Mouse (Mus musculus) heart, embryonic 11.5 days (tissue): ENCODE measurements around the gene Plk5. TPM values are rescaled to one million over a fixed set of nuclear protein-coding genes. Genes with fewer than 3 reads are reported as not detected.

Experiments used
- ATAC-seq: fragments of 200-750 bp; cut with Nextera tagmentation; replicated peaks from 2 replicates; pipeline ENCODE4 v1.8.0; 2017; ENCODE audit warnings: moderate library complexity; ENCODE audit not compliant: insufficient number of reproducible peaks, low FRiP score, low TSS enrichment
- H3K27ac ChIP-seq: fragments of 300-500 bp; sonication (generic); 2 replicates; pipeline ENCODE4 v1.5.1; 2014; ENCODE audit warnings: mild to moderate bottlenecking, low read depth, low read length
- H3K27me3 ChIP-seq: fragments of 300-500 bp; sonication (generic); 2 replicates; pipeline ENCODE4 v1.6.1; 2014; ENCODE audit warnings: mild to moderate bottlenecking, low read length, mixed read lengths; ENCODE audit not compliant: control insufficient read depth, insufficient read depth
- H3K36me3 ChIP-seq: fragments of 300-500 bp; sonication (generic); 2 replicates; pipeline ENCODE4 v1.6.1; 2014; ENCODE audit warnings: mild to moderate bottlenecking, low read length, moderate library complexity, mixed read lengths; ENCODE audit not compliant: control insufficient read depth, insufficient read depth
- H3K4me1 ChIP-seq: fragments of 300-500 bp; sonication (generic); 2 replicates; pipeline ENCODE4 v1.6.1; 2014; ENCODE audit warnings: low read length; ENCODE audit not compliant: control insufficient read depth, insufficient read depth
- H3K4me2 ChIP-seq: fragments of 300-500 bp; sonication (generic); 2 replicates; pipeline ENCODE4 v1.6.1; 2014; ENCODE audit warnings: mild to moderate bottlenecking, moderate library complexity
- H3K4me3 ChIP-seq: fragments of 300-500 bp; sonication (generic); 2 replicates; pipeline ENCODE4 v1.5.1; 2014; ENCODE audit warnings: low read depth, low read length
- H3K9ac ChIP-seq: fragments of 300-500 bp; sonication (generic); 2 replicates; pipeline ENCODE4 v1.6.1; 2014; ENCODE audit warnings: mild to moderate bottlenecking, low read depth, low read length, moderate library complexity
- H3K9me3 ChIP-seq: fragments of 300-500 bp; sonication (generic); replicated peaks from 2 replicates; pipeline ENCODE4 v1.6.1; 2016; ENCODE audit warnings: low read length; ENCODE audit not compliant: control insufficient read depth
- WGBS: fragments of 180-500 bp; shearing (Covaris S2); extraction: QIAGEN DNeasy Blood & Tissue Kit; methylation state at CpG from one replicate; pipeline ENCODE4 v1.1.7; 2014; ENCODE audit not compliant: insufficient replicate concordance; 5-methylcytosine and 5-hydroxymethylcytosine counted together
- polyA plus RNA-seq: library from polyadenylated mRNA; unstranded; fragments of >200 nt; fragmentation: Nextera tagmentation; extraction: Ambion mirVana; gene quantifications from 2 replicates; pipeline ENCODE4 v1.2.1, GENCODE M21; 2014

Plk5 gene
- polyA plus RNA-seq, 1 experiment from 2014 or later, result not detected

DNA sequence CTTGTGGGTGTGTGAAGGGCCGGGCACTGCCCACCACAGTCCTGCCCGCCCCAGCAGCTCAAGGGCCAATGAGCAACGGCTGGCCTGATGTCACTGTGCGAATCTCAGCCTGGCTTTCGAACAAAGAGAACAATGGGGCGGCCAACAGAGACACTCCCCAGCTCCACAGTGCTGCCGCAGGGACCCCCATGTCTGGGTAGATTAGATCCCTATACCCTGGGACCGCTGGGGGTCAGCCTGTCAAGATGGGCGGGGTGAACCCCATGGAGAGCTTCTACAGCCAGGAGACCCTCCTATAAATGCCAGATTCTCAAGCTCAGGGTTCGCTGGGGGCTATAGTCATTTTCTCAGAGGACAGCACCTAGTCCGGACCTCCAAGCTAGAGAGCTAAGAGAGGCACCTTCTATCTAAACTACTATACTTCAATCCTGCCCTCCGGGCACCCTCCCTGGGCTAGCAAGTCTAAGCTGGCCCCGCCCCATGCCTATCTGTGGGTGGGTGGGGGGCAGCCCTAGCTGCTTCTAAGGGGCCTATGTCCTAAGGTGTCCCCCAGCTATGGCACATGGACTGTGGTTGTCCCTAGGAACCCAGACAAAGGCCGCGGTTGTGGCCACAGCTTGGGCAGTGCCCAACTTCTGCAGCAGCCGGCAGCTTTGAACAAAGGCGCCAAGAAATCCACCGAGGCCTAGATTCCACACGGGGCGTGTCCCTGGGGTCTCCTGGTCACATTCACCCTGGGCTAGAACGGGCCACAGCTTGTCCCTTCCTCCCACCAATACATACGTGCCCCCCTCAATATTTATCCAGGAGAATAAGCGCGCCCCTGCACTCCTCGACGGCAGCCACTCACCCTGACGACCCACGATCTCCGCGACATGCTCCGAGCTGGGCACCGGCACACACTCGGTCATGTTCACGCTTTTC is 29.8 kb downstream of the Plk5 start:
- Histone ChIP-seq H3K4me1 (peaks cover 34% of the 10 kb centered on the region), H3K27ac (peak overlapping the region; percentile 78), H3K4me3 (peak overlapping the region; percentile 85), H3K9me3 (no peaks in the 10 kb centered on the region), H3K27me3 (no peaks in the 10 kb centered on the region), H3K4me2 (peak overlapping the region; percentile 96), H3K36me3 (peaks cover 15% of the 10 kb centered on the region), H3K9ac (peak overlapping the region; percentile 95)
- ATAC-seq, result no peak
- WGBS, result 3% methylated on average over 34 of the region's 34 CpGs

DNA sequence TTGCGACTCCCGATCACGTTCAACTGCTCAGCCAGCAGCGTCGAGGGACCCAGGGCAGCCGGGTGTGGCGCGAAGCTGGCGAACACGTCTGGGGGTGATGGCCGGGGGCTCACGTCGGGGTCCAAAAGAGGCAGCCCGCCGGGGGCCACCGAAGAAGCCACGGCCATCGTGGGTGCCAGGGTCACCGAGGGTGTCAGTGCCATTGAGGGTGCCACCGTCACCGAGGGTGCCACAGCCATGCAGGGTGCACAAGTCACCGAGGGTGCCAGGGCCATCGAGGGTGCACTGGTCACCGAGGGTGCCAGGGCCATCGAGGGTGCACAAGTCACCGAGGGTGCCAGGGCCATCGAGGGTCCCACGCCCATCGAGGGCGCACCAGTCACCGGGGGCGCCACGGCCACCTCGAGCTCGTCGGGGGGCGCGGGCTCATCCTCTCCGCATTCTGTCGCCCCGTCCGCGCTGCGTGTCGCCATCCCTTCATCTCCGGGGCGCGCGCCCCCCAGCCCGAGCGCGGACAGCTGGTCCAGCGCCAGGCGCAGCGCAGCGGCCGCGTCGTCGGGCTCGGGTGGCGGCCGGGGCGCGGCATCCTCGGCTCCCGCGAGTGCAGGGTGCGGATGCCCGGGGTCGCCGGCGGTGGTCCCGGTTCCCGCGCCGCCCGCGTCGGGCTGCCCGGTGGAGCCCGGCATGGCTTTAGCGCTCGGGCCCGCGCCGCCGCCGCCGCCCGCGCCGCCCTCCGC is 30.6 kb downstream of the Plk5 start:
- Histone ChIP-seq H3K27me3 (no peaks in the 10 kb centered on the region), H3K4me1 (peaks cover 34% of the 10 kb centered on the region), H3K27ac (peak overlapping the region; percentile 78), H3K4me2 (peak overlapping the region; percentile 96), H3K4me3 (peak overlapping the region; percentile 85), H3K36me3 (peaks cover 12% of the 10 kb centered on the region), H3K9me3 (no peaks in the 10 kb centered on the region), H3K9ac (peak overlapping the region; percentile 95)
- under 1% methylated on average over 63 of the region's 94 CpGs for WGBS
- ATAC-seq, result no peak

GRCm38 (mm10) chr10:80387522-80387959 is 31.3 kb downstream of the Plk5 start, which contains the start of gene Mex3d:
TSS of gene Mex3d (minus strand) at chr10:80387659.
- Histone ChIP-seq H3K27ac (peak within 1 kb of the TSS; percentile 78), H3K9me3 (no peaks in the 10 kb centered on the region), H3K9ac (peak within 1 kb of the TSS; percentile 95), H3K4me1 (peaks cover 34% of the 10 kb centered on the region), H3K27me3 (no peaks in the 10 kb centered on the region), H3K4me3 (peak within 1 kb of the TSS; percentile 85), H3K4me2 (peak within 1 kb of the TSS; percentile 96), H3K36me3 (peaks cover 13% of the 10 kb centered on the region)
- under 1% methylated on average over 20 of the region's 61 CpGs for WGBS
- ATAC-seq, result peak; percentile 56

DNA sequence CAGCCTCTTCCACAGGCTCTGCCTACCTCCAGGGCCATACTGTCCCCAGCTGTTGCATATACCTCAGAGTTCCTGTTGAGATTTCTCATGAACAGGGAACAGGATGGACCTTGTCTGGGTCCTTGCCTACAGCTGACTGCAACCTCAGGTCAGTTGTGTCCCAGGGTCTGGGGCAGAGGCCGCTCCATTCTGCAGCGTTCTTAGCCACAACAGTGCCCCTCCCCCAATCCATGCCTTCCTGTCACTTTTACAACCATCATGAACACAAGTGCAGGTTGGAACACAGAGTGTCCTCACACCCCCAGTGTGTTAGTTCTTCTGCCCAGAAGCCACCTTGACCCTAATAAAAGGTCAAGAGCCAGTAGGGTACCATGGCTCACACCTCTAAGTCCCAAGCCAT is 32.5 kb downstream of the Plk5 start:
- no peaks in the 10 kb centered on the region for H3K9me3 ChIP-seq
- peaks cover 25% of the 10 kb centered on the region for H3K36me3 ChIP-seq
- H3K27ac ChIP-seq, result no peak overlapping the region
- ATAC-seq, result no peak
- no peaks in the 10 kb centered on the region for H3K27me3 ChIP-seq
- peak overlapping the region; percentile 85; the same call in 1 of the 2 replicates for H3K4me3 ChIP-seq
- H3K4me2 ChIP-seq, result peak overlapping the region; percentile 96
- H3K4me1 ChIP-seq, result peaks cover 34% of the 10 kb centered on the region
- no peak overlapping the region for H3K9ac ChIP-seq
- WGBS, result 42% methylated on average over 2 of the region's 2 CpGs

DNA sequence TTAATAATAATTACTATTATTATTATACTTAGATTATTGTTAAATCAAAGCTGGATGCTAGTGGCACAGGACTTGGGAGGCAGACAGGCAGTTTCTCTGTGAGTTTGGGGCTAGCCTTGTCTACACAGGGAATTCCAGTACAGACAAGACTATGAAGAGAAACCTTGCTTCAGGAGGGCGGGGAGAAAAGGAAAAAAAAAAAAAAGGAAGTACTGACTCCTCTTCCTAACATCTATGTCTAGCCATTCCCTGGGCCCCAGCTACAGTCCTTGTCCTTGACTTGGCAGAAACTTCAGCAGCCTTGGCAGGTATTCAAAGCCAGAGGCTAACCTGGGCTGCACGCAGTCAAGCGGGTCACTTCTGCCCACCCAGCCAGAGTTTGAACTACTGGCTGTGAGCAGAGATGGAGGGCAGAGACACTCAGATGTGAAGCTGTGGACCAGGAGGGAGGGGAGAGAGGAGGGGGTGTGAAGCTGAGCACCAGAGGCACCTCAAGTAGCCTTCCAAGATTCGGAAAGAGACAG is 33.0 kb downstream of the Plk5 start:
- H3K4me2 ChIP-seq, result no peak overlapping the region
- no peak overlapping the region for H3K9ac ChIP-seq
- H3K4me3 ChIP-seq, result no peak overlapping the region
- H3K9me3 ChIP-seq, result no peaks in the 10 kb centered on the region
- H3K36me3 ChIP-seq, result peaks cover 30% of the 10 kb centered on the region
- peaks cover 30% of the 10 kb centered on the region for H3K4me1 ChIP-seq
- H3K27ac ChIP-seq, result no peak overlapping the region
- no peaks in the 10 kb centered on the region for H3K27me3 ChIP-seq
- 81% methylated on average over 4 of the region's 4 CpGs for WGBS
- ATAC-seq, result no peak

GRCm38 (mm10) chr10:80390697-80391096 is 34.4 kb downstream of the Plk5 start:
- Histone ChIP-seq H3K36me3 (peaks cover 42% of the 10 kb centered on the region), H3K27ac (no peak overlapping the region), H3K4me1 (peaks cover 16% of the 10 kb centered on the region), H3K9ac (no peak overlapping the region), H3K4me3 (no peak overlapping the region), H3K27me3 (no peaks in the 10 kb centered on the region), H3K4me2 (no peak overlapping the region), H3K9me3 (no peaks in the 10 kb centered on the region)
- WGBS, result 82% methylated on average over 9 of the region's 9 CpGs
- no peak for ATAC-seq

GRCm38 (mm10) chr10:80392687-80393086 is 36.4 kb downstream of the Plk5 start:
- H3K9ac ChIP-seq, result no peak overlapping the region
- no peaks in the 10 kb centered on the region for H3K27me3 ChIP-seq
- peaks cover 17% of the 10 kb centered on the region for H3K4me1 ChIP-seq
- peaks cover 43% of the 10 kb centered on the region for H3K36me3 ChIP-seq
- no peak for ATAC-seq
- no peaks in the 10 kb centered on the region for H3K9me3 ChIP-seq
- H3K4me2 ChIP-seq, result no peak overlapping the region
- no peak overlapping the region for H3K4me3 ChIP-seq
- 89% methylated on average over 5 of the region's 5 CpGs for WGBS
- no peak overlapping the region for H3K27ac ChIP-seq

GRCm38 (mm10) chr10:80395025-80395627 is 38.9 kb downstream of the Plk5 start:
- H3K36me3 ChIP-seq, result peaks cover 43% of the 10 kb centered on the region
- 95% methylated on average over 35 of the region's 35 CpGs for WGBS
- peaks cover 14% of the 10 kb centered on the region for H3K4me1 ChIP-seq
- H3K4me3 ChIP-seq, result no peak overlapping the region
- H3K9ac ChIP-seq, result no peak overlapping the region
- no peak for ATAC-seq
- no peaks in the 10 kb centered on the region for H3K27me3 ChIP-seq
- no peaks in the 10 kb centered on the region for H3K9me3 ChIP-seq
- H3K4me2 ChIP-seq, result no peak overlapping the region
- no peak overlapping the region for H3K27ac ChIP-seq
